Mouse (Mus musculus): Measurements from ENCODE around the gene Lrch1.
A peak's percentile ranks its signal among the peaks of the same experiment; 100 is the strongest.

Gene Lrch1

GRCm38 (mm10) chr14:74922039-74922736 lies 25.5 kb downstream of the Lrch1 start:
- no peak for ATAC-seq (ENCODE audit: low TSS enrichment)

DNA sequence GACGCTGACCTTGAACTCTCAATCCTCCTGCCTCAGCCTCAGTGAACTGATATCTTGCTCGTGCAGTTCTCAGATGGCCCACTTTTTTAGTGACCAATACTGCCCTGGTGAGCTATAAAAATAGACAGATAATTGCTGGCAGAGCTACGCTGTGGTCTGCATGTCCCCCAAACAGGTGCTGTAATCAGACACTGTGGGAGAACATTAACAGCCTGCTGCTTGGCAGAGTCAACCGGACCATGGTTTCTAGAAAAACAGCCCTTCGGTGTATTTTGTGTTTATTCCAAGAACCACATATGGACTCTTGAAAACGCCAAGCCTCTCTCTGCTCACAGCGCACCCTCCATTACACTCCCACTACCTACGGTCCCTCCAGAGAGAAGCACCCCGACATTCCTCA lies 26.2 kb downstream of the Lrch1 start:
- ATAC-seq (ENCODE audit: low TSS enrichment), result no peak

DNA sequence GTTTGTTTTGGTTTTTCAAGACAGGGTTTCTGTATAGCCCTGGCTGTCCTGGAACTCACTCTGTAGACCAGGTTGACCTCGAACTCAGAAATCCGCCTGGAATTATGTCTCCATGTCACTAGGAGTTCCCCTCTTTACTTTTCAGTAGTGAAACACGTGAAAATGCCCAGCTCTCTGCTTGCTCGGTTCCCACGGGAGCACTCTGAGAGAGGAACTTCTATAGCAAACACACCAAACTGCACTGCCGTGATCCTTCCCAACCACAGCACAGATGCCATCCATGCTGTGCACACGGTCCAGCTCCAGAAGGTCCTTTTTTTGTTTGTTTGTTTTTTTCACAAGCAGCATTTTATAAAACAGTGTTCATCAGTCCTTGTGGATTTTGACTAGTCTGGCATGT lies 28.5 kb downstream of the Lrch1 start:
- ATAC-seq (ENCODE audit: low TSS enrichment), result no peak

DNA sequence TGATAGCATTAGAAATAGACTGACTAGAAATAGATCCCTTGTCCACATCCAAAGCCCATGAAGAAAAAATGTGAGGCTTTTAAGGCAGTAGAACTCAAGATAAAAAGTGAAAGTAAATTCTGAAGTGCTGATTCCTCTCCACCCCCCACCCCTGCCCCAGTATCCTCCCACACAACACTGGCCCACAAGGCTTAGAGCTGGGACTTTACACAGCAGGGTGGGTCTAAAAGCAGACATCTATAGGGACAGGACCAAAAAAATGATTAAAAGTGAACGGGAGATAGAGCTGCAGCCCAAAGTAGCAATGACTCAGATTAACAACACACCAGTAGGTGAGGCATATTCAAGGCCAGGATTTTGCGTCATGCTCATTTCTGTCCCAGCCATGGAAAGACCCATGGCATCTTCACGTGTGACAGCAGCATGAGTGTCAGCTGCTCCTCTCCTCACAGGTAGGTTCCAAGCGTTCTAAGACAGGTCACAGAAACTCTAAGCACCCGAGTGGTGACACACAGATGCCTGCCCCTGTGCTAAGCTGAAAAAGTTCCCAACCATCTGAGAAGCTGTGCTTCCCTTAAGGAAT lies 29.1 kb downstream of the Lrch1 start:
- ATAC-seq (ENCODE audit: low TSS enrichment), result peak; percentile 31; the same call in 1 of the 2 replicates

DNA sequence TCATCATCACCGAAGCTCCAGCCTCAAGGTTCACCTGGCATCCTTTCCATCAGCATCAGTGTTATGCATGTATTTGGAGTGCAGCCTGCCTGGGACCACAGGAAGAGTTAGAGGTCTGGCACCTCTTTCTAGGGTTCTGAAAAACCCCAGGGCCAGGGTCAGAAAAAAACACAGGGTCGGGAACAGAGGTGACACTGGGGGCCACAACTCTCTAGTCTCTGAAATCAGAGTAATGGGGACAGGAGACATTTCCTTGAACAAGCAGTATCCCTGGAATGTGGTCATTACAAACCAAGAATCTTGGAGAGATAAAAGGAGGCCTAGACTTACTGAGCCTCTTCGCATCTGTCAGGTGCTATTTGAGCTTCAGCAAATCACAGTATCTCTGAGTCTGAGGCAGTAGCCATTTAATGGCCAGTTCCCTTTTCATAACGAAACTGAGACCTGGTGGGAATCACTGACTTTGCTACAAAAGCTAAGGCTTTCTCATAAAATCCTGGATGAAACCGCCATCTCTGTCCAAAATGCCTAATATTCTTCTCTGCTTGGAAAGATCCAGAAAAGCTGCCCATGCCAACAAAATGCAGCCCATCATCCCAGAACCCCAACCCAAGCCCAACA lies 30.1 kb downstream of the Lrch1 start:
- no peak for ATAC-seq (ENCODE audit: low TSS enrichment)

- no peak for ATAC-seq (ENCODE audit: low TSS enrichment)
Observed at GRCm38 (mm10) chr14:74916691-74917090, 31.0 kb downstream of the Lrch1 start.

DNA sequence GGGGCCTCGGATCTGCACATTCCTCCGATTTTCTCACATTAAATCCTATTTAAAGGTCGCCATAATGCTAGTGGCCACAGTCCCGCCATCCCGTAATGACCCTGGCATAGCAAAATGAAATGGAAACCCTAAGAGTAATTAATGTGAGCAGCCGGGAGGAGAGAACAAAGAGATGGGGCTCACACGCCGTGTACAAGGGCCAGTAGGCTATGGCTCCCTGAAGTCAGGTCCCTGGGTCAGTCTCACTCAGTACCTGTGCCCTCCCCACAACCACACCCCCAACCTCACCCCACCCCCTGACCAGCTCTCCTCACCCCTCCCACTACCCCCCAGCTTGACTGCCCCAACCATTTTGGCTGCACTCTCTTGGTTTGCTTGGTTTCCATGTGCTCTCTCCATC lies 31.6 kb downstream of the Lrch1 start:
- ATAC-seq (ENCODE audit: low TSS enrichment), result no peak

- ATAC-seq (ENCODE audit: low TSS enrichment), result no peak
Observed at GRCm38 (mm10) chr14:74915658-74916057, 32.0 kb downstream of the Lrch1 start.

- peak; percentile 87 for ATAC-seq (ENCODE audit: low TSS enrichment)
Observed at GRCm38 (mm10) chr14:74915025-74915424, 32.7 kb downstream of the Lrch1 start.

DNA sequence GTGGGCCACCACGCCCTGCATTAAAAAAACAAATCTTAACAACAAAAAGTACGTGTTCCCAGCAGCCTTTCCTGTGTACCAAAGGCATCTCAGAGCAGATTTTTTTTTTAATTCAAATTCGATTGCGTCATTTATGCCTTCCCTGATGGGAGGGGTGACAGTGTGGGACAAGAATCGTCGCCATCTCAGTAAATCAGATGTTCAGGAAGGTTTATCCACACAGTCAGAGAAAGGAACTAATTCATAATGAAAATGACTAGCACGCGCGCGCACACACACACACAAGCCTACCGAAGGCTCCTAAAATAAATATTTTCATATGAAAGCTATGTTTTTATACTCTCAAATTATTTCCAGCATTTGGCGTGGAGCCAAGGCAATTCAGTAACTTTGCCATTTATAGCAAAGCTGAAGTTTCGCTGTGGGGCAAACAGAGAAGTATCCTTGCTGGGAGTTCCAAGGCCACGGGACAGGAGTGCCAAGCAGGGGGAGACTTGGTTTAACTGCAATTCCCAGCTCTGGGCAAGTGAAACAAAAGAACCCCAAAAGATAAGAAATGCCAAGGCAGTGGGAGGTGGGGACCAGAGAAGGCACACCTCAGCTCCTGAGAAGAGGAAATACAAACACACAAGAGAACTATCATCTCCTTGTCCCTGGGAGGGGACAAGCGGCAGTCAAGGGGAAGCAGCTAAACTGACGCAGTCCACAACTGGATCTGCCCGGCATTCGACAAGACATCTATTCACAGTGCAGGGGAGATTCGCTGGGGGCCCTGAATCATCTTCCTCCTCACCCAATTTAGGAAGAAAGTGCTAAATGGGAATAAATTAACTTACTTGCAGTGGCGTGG lies 34.1 kb downstream of the Lrch1 start:
- no peak for ATAC-seq (ENCODE audit: low TSS enrichment)

DNA sequence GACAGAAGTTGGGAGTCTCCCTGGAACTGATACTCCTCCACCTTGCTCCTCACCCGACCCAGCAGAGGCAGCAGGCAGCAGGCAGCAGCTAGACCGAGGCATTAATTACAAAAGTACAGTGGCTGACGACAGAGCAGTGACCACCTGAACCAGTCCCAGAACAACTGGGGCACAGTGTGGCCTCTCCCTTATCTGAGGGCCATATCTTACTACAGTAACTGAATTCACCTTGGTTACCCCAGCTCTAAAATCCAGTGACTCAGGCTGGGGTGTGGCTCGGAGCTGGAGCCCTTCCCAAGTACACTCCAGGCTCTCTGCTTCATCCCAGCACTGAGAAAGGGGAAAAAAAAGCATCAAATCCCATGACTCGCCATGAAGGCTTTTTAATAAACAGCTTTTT lies 37.3 kb downstream of the Lrch1 start:
- ATAC-seq (ENCODE audit: low TSS enrichment), result no peak

DNA sequence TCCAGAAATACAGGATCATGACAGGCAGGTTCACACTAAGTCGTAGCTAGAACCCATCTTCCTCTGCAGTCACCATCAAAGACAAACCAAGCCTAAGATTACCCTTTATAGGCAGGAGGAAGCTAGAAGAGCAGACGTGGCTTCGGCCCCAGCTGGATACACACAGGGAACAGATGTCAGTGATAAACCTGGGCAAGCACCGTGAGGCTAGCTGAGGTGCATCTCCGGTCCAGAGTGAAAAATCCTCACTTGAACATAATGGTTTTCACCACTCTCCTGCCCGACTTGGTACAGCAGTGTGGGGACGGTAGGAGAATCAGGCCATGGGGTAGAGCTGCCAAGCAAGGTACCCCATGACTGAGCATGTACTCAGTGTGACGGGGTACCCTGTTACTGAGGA lies 38.7 kb downstream of the Lrch1 start:
- no peak for ATAC-seq (ENCODE audit: low TSS enrichment)

DNA sequence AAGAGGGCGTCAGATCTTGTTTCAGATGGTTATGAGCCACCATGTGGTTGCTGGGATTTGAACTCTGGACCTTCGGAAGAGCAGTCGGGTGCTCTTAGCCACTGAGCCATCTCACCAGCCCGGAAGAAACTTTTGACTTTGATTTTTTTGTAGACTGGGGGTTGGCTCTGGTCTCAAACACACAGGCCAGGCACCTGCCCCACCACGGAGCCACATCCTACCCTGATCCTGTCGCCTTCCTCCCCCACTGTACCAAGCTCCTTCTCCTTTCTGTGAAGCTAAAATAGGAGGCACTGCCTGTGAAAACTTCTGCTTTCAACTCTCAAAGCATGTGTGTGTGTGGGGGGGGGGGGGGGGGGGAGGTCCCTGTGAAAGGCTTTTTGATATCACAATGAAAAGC lies 39.4 kb downstream of the Lrch1 start:
- ATAC-seq (ENCODE audit: low TSS enrichment), result no peak

GRCm38 (mm10) chr14:74907706-74908105 lies 40.0 kb downstream of the Lrch1 start:
- peak; percentile 47 for ATAC-seq (ENCODE audit: low TSS enrichment)

DNA sequence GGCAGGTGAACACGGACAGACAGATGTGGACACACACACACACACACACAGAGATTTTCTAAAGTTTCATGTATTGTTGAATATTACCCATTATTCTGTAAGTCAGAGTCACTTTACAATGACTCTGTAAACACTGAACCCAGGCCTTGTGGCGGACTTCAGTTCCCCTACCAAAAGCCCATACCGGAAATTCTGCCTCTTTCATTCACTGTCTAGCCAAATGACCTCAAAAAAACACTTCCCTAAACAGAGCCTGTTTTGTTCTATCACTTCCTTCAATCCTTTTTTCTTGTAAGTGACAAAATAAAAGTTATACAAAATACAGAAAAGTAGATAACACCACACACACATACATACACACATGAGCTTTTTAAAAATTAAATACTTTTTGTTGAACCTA lies 41.7 kb downstream of the Lrch1 start:
- ATAC-seq (ENCODE audit: low TSS enrichment), result no peak

- ATAC-seq (ENCODE audit: low TSS enrichment), result no peak
Observed at GRCm38 (mm10) chr14:74904442-74904841, 43.2 kb downstream of the Lrch1 start.

DNA sequence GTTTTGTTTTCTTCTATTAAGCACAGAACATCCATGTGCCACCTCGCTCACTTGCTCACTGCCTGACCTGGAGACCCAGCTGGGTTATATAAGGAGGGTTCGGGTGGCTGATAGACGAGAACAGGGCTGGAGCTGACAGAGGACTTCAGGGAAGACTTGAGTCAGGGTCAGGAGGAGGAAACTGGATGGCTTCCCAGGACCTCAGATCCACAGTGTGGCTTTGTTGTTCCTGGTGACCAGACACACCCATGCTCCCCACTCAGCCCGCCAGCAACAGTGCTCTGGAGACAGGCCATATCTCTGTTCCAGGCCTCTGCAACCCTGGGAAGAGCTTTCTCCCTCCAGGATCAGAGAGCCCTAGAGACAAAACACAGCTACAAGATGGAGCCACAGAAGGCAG lies 44.6 kb downstream of the Lrch1 start:
- no peak for ATAC-seq (ENCODE audit: low TSS enrichment)

DNA sequence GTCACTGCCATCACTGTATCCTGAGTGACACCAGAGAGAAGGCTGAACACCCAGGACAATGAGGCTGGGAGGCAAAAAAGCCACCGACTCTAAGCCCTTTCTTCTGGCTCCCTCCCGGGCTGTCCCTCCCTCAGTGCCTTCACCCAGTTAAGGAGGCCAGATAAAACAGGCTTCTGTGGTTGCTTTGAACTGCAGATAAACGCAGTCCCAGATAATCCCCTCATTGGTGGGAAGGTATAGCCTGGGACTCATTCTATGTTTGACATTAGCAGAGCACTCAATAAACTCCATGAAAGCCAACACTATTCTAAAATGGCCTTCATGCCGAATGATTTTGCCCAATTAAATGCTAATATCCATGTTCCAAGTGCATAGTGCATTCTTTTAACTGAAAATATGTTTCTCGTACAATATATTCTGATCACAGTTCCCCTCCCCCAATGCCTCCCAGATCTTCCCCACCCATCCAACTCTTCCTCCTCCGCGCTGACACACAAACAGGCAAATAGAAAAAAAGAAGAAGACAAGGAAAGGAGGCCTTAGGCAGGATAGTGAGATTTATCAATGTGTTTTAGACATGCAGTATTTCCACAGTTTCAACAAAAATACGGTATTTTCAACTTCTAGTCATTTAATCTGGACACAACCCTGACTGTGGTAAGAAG lies 46.8 kb downstream of the Lrch1 start:
- ATAC-seq (ENCODE audit: low TSS enrichment), result no peak

DNA sequence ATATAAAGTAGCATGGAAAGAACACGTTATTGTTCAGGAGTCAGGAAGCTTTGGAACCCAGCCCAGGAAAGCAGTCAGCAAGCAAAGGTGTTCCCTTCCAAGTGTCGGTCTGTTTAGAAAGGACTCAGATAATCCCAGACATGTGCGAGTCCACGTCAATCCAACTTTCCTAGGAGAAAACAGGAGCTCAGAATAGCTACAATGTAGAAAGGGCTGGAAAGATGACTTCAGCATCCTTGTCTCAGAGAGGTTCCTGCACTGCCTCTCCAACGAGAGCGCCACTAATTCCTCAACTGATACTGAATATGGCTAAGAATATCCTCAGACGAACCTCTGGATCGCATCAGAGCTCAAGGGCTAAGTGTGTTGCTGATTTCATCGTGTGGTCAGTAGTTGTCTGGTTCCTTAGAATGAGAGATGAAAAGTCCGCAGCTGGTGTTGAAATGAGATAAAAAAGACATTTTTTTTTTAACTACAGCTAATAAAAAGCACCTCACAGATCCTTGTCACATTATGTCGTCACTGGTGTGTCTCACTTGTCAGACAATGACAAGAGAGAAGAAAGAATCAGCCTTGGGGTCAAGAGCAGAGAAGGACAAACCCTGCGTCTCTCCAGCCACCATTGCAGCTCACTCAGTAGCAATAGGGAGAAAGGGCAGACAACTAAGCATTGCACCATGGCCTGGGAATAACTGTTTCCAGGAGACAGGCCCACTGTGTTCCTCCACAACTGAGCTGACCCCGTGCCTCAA lies 47.5 kb downstream of the Lrch1 start:
- no peak; the same call in 1 of the 2 replicates for ATAC-seq (ENCODE audit: low TSS enrichment)

GRCm38 (mm10) chr14:74898939-74899338 lies 48.7 kb downstream of the Lrch1 start:
- no peak for ATAC-seq (ENCODE audit: low TSS enrichment)

- ATAC-seq (ENCODE audit: low TSS enrichment), result no peak
Observed at GRCm38 (mm10) chr14:74893693-74894092, 54.0 kb downstream of the Lrch1 start.
